Mouse (Mus musculus) midbrain, embryonic 11.5 days (tissue): ENCODE results near the gene Eif4e2. TPM values are rescaled to one million over a fixed set of nuclear protein-coding genes. Genes with fewer than 3 reads are reported as not detected.

ENCODE experiments used
- ATAC-seq: fragments of 200-750 bp; cut with Nextera tagmentation; 2 replicates; pipeline ENCODE4 v1.8.0; 2017; ENCODE audit warnings: moderate TSS enrichment, moderate library complexity; ENCODE audit not compliant: low FRiP score
- DNase-seq: peaks from one replicate; pipeline ENCODE4 v3.0.0; 2015; ENCODE audit warnings: low spot score; ENCODE audit errors: missing footprints
- H3K27ac ChIP-seq: fragments of 300-500 bp; sonication (generic); 2 replicates; pipeline ENCODE4 v1.5.1; 2014; ENCODE audit warnings: low read depth, low read length
- H3K27me3 ChIP-seq: fragments of 300-500 bp; sonication (generic); 2 replicates; pipeline ENCODE4 v1.6.1; 2014; ENCODE audit warnings: mild to moderate bottlenecking, low read length, moderate library complexity, mixed read lengths; ENCODE audit not compliant: control insufficient read depth, insufficient read depth
- H3K36me3 ChIP-seq: fragments of 300-500 bp; sonication (generic); 2 replicates; pipeline ENCODE4 v1.6.1; 2014; ENCODE audit warnings: mild to moderate bottlenecking, low read length, moderate library complexity, mixed read lengths; ENCODE audit not compliant: control insufficient read depth, insufficient read depth
- H3K4me1 ChIP-seq: fragments of 300-500 bp; sonication (generic); 2 replicates; pipeline ENCODE4 v1.6.1; 2014; ENCODE audit warnings: low read length; ENCODE audit not compliant: control insufficient read depth, insufficient read depth
- H3K4me2 ChIP-seq: fragments of 300-500 bp; sonication (generic); 2 replicates; pipeline ENCODE4 v1.6.1; 2014; ENCODE audit warnings: mild to moderate bottlenecking, moderate library complexity
- H3K4me3 ChIP-seq: fragments of 300-500 bp; sonication (generic); 2 replicates; pipeline ENCODE4 v1.5.1; 2014; ENCODE audit warnings: low read depth, low read length
- H3K9ac ChIP-seq: fragments of 300-500 bp; sonication (generic); 2 replicates; pipeline ENCODE4 v1.6.1; 2014; ENCODE audit warnings: low read length
- H3K9me3 ChIP-seq: fragments of 300-500 bp; sonication (generic); 2 replicates; pipeline ENCODE4 v1.6.1; 2016; ENCODE audit warnings: low read length; ENCODE audit not compliant: control insufficient read depth
- WGBS: fragments of 180-500 bp; shearing (Covaris S2); extraction: QIAGEN DNeasy Blood & Tissue Kit; methylation state at CpG from one replicate; pipeline ENCODE4 v1.1.7; 2014; 5-methylcytosine and 5-hydroxymethylcytosine counted together
- polyA plus RNA-seq: library from polyadenylated mRNA; unstranded; fragments of >200 nt; fragmentation: Nextera tagmentation; extraction: Ambion mirVana; gene quantifications from 2 replicates; pipeline ENCODE4 v1.2.1, GENCODE M21; 2014

Eif4e2 gene
- polyA plus RNA-seq, 1 experiment from 2014 or later = 130 TPM

DNA sequence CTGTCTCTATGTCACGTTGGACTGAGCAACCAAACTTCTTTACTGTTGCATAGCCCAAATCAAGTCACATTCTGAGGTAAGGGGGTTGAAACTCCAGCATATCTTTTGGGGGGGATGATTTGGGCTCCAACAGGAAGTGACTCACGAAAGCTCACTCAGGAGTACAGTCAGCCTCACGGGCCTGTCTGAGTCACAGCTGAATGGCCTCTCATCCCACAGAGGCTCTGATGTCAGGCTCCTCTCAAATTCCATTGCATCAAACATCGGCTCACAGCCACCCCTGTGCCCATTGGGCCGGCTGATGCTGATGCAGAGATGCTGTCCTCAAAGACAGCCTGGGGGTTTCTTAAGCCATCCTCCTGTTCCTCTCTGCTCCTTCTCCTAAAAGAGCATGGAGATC is 32.8 kb upstream of the Eif4e2 start:
- Histone ChIP-seq H3K36me3 (no peaks in the 10 kb centered on the region), H3K9ac (no peak overlapping the region), H3K4me2 (no peak overlapping the region), H3K27me3 (peaks cover 20% of the 10 kb centered on the region), H3K27ac (no peak overlapping the region), H3K9me3 (no peaks in the 10 kb centered on the region), H3K4me1 (0 out of 2 replicates have a peak, but pooled peaks cover 3% of the 10 kb centered on the region), H3K4me3 (no peak overlapping the region)
- 68% methylated on average over 5 of the region's 5 CpGs for WGBS
- ATAC-seq (no peak), DNase-seq (no peak)

- no peak for DNase-seq
- no peak within 1 kb of the TSS for H3K4me3 ChIP-seq
- no peaks in the 10 kb centered on the region for H3K9me3 ChIP-seq
- no peak within 1 kb of the TSS for H3K9ac ChIP-seq
- no peak for ATAC-seq
- peaks cover 7% of the 10 kb centered on the region; the same call in 1 of the 2 replicates for H3K4me1 ChIP-seq
- no peak within 1 kb of the TSS for H3K27ac ChIP-seq
- no peaks in the 10 kb centered on the region for H3K36me3 ChIP-seq
- peaks cover 31% of the 10 kb centered on the region for H3K27me3 ChIP-seq
- H3K4me2 ChIP-seq = no peak within 1 kb of the TSS
- 64% methylated on average over 9 of the region's 9 CpGs for WGBS
These were observed 30.7 kb upstream of the Eif4e2 start, which contains the start of gene Prss56 for GRCm38 (mm10) chr1:87183013-87183412. TSS of gene Prss56 (plus strand) at chr1:87183313.

GRCm38 (mm10) chr1:87183998-87184750 is 29.5 kb upstream of the Eif4e2 start:
- Histone ChIP-seq H3K9me3 (no peaks in the 10 kb centered on the region), H3K27ac (no peak overlapping the region), H3K4me3 (no peak overlapping the region), H3K27me3 (peaks cover 31% of the 10 kb centered on the region), H3K36me3 (no peaks in the 10 kb centered on the region), H3K4me1 (peaks cover 4% of the 10 kb centered on the region; the same call in 1 of the 2 replicates), H3K4me2 (peak overlapping the region; percentile 28; the same call in 1 of the 2 replicates), H3K9ac (no peak overlapping the region)
- DNase-seq (no peak), ATAC-seq (no peak)
- WGBS = 27% methylated on average over 15 of the region's 15 CpGs

- H3K36me3 ChIP-seq = no peaks in the 10 kb centered on the region
- DNase-seq (peak; percentile 93), ATAC-seq (peak; percentile 31)
- H3K27ac ChIP-seq = no peak overlapping the region
- H3K4me1 ChIP-seq = peaks cover 4% of the 10 kb centered on the region; the same call in 1 of the 2 replicates
- H3K9me3 ChIP-seq = no peaks in the 10 kb centered on the region
- WGBS = 9% methylated on average over 20 of the region's 20 CpGs
- peaks cover 31% of the 10 kb centered on the region for H3K27me3 ChIP-seq
- H3K4me2 ChIP-seq = peak overlapping the region; percentile 28; the same call in 1 of the 2 replicates
- no peak overlapping the region for H3K4me3 ChIP-seq
- no peak overlapping the region for H3K9ac ChIP-seq
These were observed 29.0 kb upstream of the Eif4e2 start for GRCm38 (mm10) chr1:87184751-87185139.

DNA sequence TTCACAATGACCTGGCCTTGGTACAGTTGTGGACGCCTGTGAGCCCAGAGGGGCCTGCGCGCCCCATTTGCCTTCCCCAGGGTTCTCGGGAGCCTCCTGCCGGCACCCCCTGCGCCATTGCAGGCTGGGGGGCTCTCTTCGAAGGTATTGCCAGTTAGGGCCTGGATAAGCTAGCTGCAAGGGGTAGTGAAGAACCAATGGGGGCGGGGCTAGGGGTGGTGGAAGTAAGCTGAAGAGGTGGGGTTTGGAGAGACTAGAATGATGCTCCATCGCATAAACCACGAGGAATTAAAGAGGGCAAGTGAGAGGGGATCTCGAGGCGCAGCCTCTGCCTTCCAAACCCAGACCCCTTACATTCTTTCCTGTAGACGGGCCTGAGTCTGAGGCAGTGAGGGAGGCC is 28.2 kb upstream of the Eif4e2 start:
- Histone ChIP-seq H3K36me3 (no peaks in the 10 kb centered on the region), H3K4me3 (no peak overlapping the region), H3K9me3 (no peaks in the 10 kb centered on the region), H3K27me3 (peaks cover 31% of the 10 kb centered on the region), H3K9ac (no peak overlapping the region), H3K4me2 (no peak overlapping the region), H3K4me1 (peaks cover 4% of the 10 kb centered on the region; the same call in 1 of the 2 replicates), H3K27ac (no peak overlapping the region)
- 10% methylated on average over 13 of the region's 13 CpGs for WGBS
- no peak for DNase-seq
- ATAC-seq = no peak

DNA sequence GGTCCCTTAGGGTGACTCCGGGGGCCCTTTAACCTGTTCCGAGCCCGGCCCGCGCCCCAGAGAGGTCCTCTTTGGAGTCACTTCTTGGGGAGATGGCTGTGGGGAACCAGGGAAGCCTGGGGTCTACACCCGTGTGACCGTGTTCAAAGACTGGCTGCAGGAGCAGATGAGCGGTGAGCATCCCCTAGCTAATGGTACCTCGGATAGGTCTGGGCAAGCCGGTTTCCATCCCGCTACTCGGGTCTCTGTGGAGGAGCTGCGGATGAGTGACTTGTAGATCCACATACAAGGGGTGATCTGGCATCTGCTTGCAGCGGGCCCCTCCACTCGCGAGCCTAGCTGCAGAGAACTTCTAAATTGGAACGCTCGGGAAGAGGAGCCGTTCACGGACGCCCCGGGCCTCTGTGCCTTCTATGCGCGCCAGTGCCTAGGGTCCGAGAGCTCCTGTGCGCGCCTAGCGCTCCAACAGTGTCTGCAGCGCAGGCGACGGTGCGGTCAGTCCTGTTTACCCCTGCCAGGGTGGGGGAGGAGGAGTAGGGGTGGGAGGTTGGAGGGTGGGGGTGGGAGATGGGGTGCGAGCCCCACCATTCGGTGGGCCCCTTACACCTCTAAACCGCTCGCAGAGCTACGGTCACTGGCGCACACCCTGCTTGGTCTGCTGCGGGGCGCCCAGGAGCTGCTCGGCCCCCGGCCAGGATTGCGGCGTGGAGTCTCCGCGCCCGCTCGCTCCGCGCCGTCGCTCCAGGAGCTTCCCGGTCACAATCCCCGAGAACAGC is 27.3 kb upstream of the Eif4e2 start:
- peak; percentile 95 for DNase-seq
- no peaks in the 10 kb centered on the region for H3K36me3 ChIP-seq
- 2% methylated on average over 51 of the region's 54 CpGs for WGBS
- H3K9ac ChIP-seq = peak overlapping the region; percentile 63
- peaks cover 4% of the 10 kb centered on the region; the same call in 1 of the 2 replicates for H3K4me1 ChIP-seq
- H3K4me3 ChIP-seq = peak overlapping the region; percentile 49
- peaks cover 31% of the 10 kb centered on the region for H3K27me3 ChIP-seq
- no peak overlapping the region for H3K27ac ChIP-seq
- peak overlapping the region; percentile 84 for H3K4me2 ChIP-seq
- peak; percentile 65 for ATAC-seq
- no peaks in the 10 kb centered on the region for H3K9me3 ChIP-seq

DNA sequence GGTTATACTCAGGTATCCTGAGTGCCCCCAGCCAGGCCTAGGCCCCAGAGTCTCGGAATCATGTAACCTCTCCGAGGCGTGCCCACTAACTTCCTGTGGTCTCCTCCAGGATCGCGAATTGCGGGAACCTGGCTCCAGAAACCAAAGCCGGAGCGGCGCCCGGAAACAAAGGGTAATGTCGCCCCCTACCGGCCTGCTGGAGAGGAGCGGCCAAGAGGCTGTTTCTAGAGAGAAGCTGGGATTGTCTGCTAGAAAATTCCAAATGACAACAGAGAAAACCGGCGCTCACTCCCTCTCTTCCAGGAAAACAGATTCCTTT is 26.7 kb upstream of the Eif4e2 start:
- WGBS = under 1% methylated on average over 15 of the region's 15 CpGs
- Histone ChIP-seq H3K27me3 (peaks cover 31% of the 10 kb centered on the region), H3K27ac (no peak overlapping the region), H3K4me3 (peak overlapping the region; percentile 49), H3K4me2 (peak overlapping the region; percentile 84), H3K4me1 (peaks cover 4% of the 10 kb centered on the region; the same call in 1 of the 2 replicates), H3K9ac (peak overlapping the region; percentile 63), H3K36me3 (no peaks in the 10 kb centered on the region), H3K9me3 (no peaks in the 10 kb centered on the region)
- ATAC-seq = peak; percentile 47
- DNase-seq = peak; percentile 98

GRCm38 (mm10) chr1:87190429-87190828 is 23.3 kb upstream of the Eif4e2 start, which contains the start of gene Chrnd:
TSS of gene Chrnd (plus strand) at chr1:87190607.
- no peaks in the 10 kb centered on the region for H3K9me3 ChIP-seq
- no peak within 1 kb of the TSS for H3K9ac ChIP-seq
- peaks cover 4% of the 10 kb centered on the region; the same call in 1 of the 2 replicates for H3K4me1 ChIP-seq
- no peaks in the 10 kb centered on the region for H3K36me3 ChIP-seq
- H3K27me3 ChIP-seq = peaks cover 15% of the 10 kb centered on the region
- H3K4me3 ChIP-seq = no peak within 1 kb of the TSS
- H3K27ac ChIP-seq = no peak within 1 kb of the TSS
- 39% methylated on average over 4 of the region's 4 CpGs for WGBS
- DNase-seq = peak; percentile 39
- ATAC-seq = no peak
- H3K4me2 ChIP-seq = no peak within 1 kb of the TSS

- WGBS = 86% methylated on average over 9 of the region's 9 CpGs
- Histone ChIP-seq H3K27me3 (no peaks in the 10 kb centered on the region), H3K4me1 (no peaks in the 10 kb centered on the region), H3K9ac (no peak overlapping the region), H3K27ac (no peak overlapping the region), H3K36me3 (no peaks in the 10 kb centered on the region), H3K4me2 (no peak overlapping the region), H3K9me3 (no peaks in the 10 kb centered on the region), H3K4me3 (no peak overlapping the region)
- no peak for ATAC-seq
- no peak for DNase-seq
These were observed 16.4 kb upstream of the Eif4e2 start for GRCm38 (mm10) chr1:87197296-87197695.
